Mouse (Mus musculus) olfactory bulb, adult 2 months (tissue): ENCODE results near the gene Crkl.

Experiments
- CTCF ChIP-seq: fragments of 200-500 bp; IDR thresholded peaks from 2 replicates; pipeline ENCODE4 v1.5.1; 2012; ENCODE audit warnings: low read depth, mild to moderate bottlenecking, low read length, moderate library complexity; ENCODE audit not compliant: insufficient read depth
- POLR2A ChIP-seq: fragments of 200-500 bp; IDR thresholded peaks from 2 replicates; pipeline ENCODE4 v1.6.1; 2012; ENCODE audit warnings: mild to moderate bottlenecking, low read depth, low read length, moderate library complexity; ENCODE audit not compliant: insufficient read depth

DNA sequence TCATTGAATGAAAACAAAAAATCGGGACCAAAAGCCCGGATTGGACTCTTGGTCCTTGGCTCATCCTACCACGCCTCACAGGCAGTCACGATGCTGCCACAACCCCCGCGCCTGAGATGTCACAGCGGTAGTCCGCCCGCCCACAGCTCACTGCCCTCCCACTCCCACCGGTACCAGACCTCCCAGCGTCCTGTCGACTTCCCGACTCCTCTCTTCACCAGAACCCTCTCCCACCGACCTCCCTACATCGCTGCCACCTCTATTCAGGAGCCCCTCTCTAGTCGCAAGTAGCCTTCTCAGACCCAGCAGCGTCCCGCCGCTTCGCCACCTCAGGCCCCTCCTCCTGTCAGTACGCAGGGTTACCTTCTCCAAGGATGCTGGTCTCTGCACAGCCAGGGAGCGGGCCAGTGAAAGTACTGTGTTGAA, 46.5 kb upstream of the Crkl start:
- TF ChIP-seq CTCF = no peak
- no peak for TF ChIP-seq POLR2A
